Mouse (Mus musculus): Measurements from ENCODE around the gene Tas2r144. TPM values are rescaled to one million over a fixed set of nuclear protein-coding genes. Genes with fewer than 3 reads are reported as not detected.

Gene Tas2r144
- total RNA-seq, 1 experiment from 2014 or later, result not detected

- no peak for ATAC-seq (ENCODE audit: extremely low read depth, insufficient number of reproducible peaks, low FRiP score, poor library complexity, severe bottlenecking)
These were observed 46.5 kb downstream of the Tas2r144 start, which contains the start of gene Tmem139 for GRCm38 (mm10) chr6:42261524-42262170. TSS of gene Tmem139 (plus strand) at chr6:42261970.

- peak; percentile 94 for ATAC-seq (ENCODE audit: extremely low read depth, insufficient number of reproducible peaks, low FRiP score, poor library complexity, severe bottlenecking)
These were observed 49.6 kb downstream of the Tas2r144 start, which contains the start of gene Casp2 for GRCm38 (mm10) chr6:42264626-42265312. TSS of gene Casp2 (plus strand) at chr6:42264985.

Other genes starting within 250 kb of the Tas2r144 start
- not detected in 2 replicates for gene Sval3, start 247.2 kb upstream of the Tas2r144 start, total RNA-seq (2017)
- gene Sva, start 176.9 kb upstream of the Tas2r144 start, total RNA-seq (2017), result not detected in 2 replicates
- gene Tas2r139, start 74.4 kb upstream of the Tas2r144 start, total RNA-seq (2017), result not detected in 2 replicates
- 3.9 and 4.2 TPM in 2 replicates for gene Gstk1, start 30.6 kb downstream of the Tas2r144 start, total RNA-seq (2017)
- gene Tmem139, start 46.6 kb downstream of the Tas2r144 start, total RNA-seq (2017), result not detected in 2 replicates
- gene Casp2, start 49.7 kb downstream of the Tas2r144 start, total RNA-seq (2017), result 69.6 and 74.8 TPM in 2 replicates
- gene Clcn1, start 71.4 kb downstream of the Tas2r144 start, total RNA-seq (2017), result 0.81 and 1.1 TPM in 2 replicates
- 0.12 TPM in 1 of 2 replicates, not detected in the other for gene Fam131b, start 109.3 kb downstream of the Tas2r144 start, total RNA-seq (2017)
- gene Zyx, start 134.3 kb downstream of the Tas2r144 start, total RNA-seq (2017), result 327 and 356 TPM in 2 replicates
- 1.2 and 2.5 TPM in 2 replicates for gene Epha1, start 157.9 kb downstream of the Tas2r144 start, total RNA-seq (2017)
- gene Tas2r143, start 184.9 kb downstream of the Tas2r144 start, total RNA-seq (2017), result 7.2 and 12.5 TPM in 2 replicates
- 7.4 and 12.2 TPM in 2 replicates for gene Tas2r135, start 190.1 kb downstream of the Tas2r144 start, total RNA-seq (2017)
- gene Tas2r126, start 219.2 kb downstream of the Tas2r144 start, total RNA-seq (2017), result 2.2 and 2.3 TPM in 2 replicates
- gene Olfr458, start 249.9 kb downstream of the Tas2r144 start, total RNA-seq (2017), result 0.58 TPM in 1 of 2 replicates, not detected in the other